Mouse (Mus musculus) neural tube, embryonic 14.5 days (tissue): ENCODE data around the gene Llph. TPM values are rescaled to one million over a fixed set of nuclear protein-coding genes. Genes with fewer than 3 reads are reported as not detected.
A peak's percentile ranks its signal among the peaks of the same experiment; 100 is the strongest.

Experiments
- ATAC-seq: fragments of 200-750 bp; cut with Nextera tagmentation; 2 replicates; pipeline ENCODE4 v1.8.0; 2017; ENCODE audit warnings: low read depth, mild to moderate bottlenecking, moderate TSS enrichment, moderate library complexity
- H3K27ac ChIP-seq: fragments of 300-500 bp; sonication (generic); 2 replicates; pipeline ENCODE4 v1.5.1; 2014; ENCODE audit warnings: low read depth, mild to moderate bottlenecking, control low read depth, low read length, moderate library complexity, mixed read lengths
- H3K27me3 ChIP-seq: fragments of 300-500 bp; sonication (generic); 2 replicates; pipeline ENCODE4 v1.6.1; 2014; ENCODE audit warnings: low read length; ENCODE audit not compliant: control insufficient read depth, insufficient read depth
- H3K36me3 ChIP-seq: fragments of 300-500 bp; sonication (generic); 2 replicates; pipeline ENCODE4 v1.6.1; 2014; ENCODE audit warnings: low read length, mixed read lengths; ENCODE audit not compliant: control insufficient read depth, insufficient read depth
- H3K4me1 ChIP-seq: fragments of 300-500 bp; sonication (generic); 2 replicates; pipeline ENCODE4 v1.6.1; 2014; ENCODE audit warnings: low read length; ENCODE audit not compliant: control insufficient read depth, insufficient read depth
- H3K4me2 ChIP-seq: fragments of 300-500 bp; sonication (generic); 2 replicates; pipeline ENCODE4 v1.6.1; 2014; ENCODE audit warnings: mild to moderate bottlenecking, low read depth, low read length, control low read depth
- H3K4me3 ChIP-seq: fragments of 300-500 bp; sonication (generic); 2 replicates; pipeline ENCODE4 v1.5.1; 2014; ENCODE audit warnings: low read depth, low read length, control low read depth, mixed read lengths
- H3K9ac ChIP-seq: fragments of 300-500 bp; sonication (generic); replicated peaks from 2 replicates; pipeline ENCODE4 v1.6.1; 2014; ENCODE audit warnings: low read depth, mild to moderate bottlenecking, control low read depth, low read length, mixed read lengths
- H3K9me3 ChIP-seq: fragments of 300-500 bp; sonication (generic); 2 replicates; pipeline ENCODE4 v1.6.1; 2016; ENCODE audit warnings: low read length; ENCODE audit not compliant: control insufficient read depth
- WGBS: fragments of 180-500 bp; shearing (Covaris S2); extraction: QIAGEN DNeasy Blood & Tissue Kit; methylation state at CpG from one replicate; pipeline ENCODE4 v1.1.7; 2014; 5-methylcytosine and 5-hydroxymethylcytosine counted together
- polyA plus RNA-seq: library from polyadenylated mRNA; unstranded; fragments of >200 nt; fragmentation: Nextera tagmentation; extraction: Ambion mirVana; gene quantifications from 2 replicates; pipeline ENCODE4 v1.2.1, GENCODE M21; 2014

The Llph gene
- 41.3 and 44.3 TPM in 2 replicates for polyA plus RNA-seq

GRCm38 (mm10) chr10:120226871-120227661 is at the start of gene Llph:
Gene Llph, plus strand, starts transcription at chr10:120227070.
- peak; percentile 96 for ATAC-seq
- Histone ChIP-seq H3K4me1 (peaks cover 7% of the 10 kb centered on the region; the same call in 1 of the 2 replicates), H3K36me3 (peaks cover 13% of the 10 kb centered on the region), H3K4me3 (peak within 1 kb of the TSS; percentile 99), H3K4me2 (peak within 1 kb of the TSS; percentile 81), H3K9ac (peak within 1 kb of the TSS; percentile 83), H3K27me3 (no peaks in the 10 kb centered on the region), H3K9me3 (no peaks in the 10 kb centered on the region), H3K27ac (no peak within 1 kb of the TSS)
- under 1% methylated on average over 57 of the region's 57 CpGs for WGBS

- Histone ChIP-seq H3K27me3 (no peaks in the 10 kb centered on the region), H3K27ac (no peak overlapping the region), H3K9me3 (no peaks in the 10 kb centered on the region), H3K4me2 (no peak overlapping the region), H3K9ac (no peak overlapping the region), H3K4me1 (no peaks in the 10 kb centered on the region), H3K36me3 (no peaks in the 10 kb centered on the region), H3K4me3 (no peak overlapping the region)
- ATAC-seq = no peak
- 90% methylated on average over 1 of the region's 1 CpGs for WGBS
Measured at GRCm38 (mm10) chr10:120182887-120183286, 44.0 kb upstream of the Llph start.

- Histone ChIP-seq H3K4me1 (no peaks in the 10 kb centered on the region), H3K36me3 (no peaks in the 10 kb centered on the region), H3K27me3 (no peaks in the 10 kb centered on the region), H3K9me3 (no peaks in the 10 kb centered on the region), H3K4me2 (no peak overlapping the region), H3K9ac (no peak overlapping the region), H3K27ac (no peak overlapping the region), H3K4me3 (no peak overlapping the region)
- WGBS = 91% methylated on average over 2 of the region's 2 CpGs
- no peak for ATAC-seq
Measured at GRCm38 (mm10) chr10:120183342-120183741, 43.5 kb upstream of the Llph start.

- 75% methylated on average over 2 of the region's 2 CpGs for WGBS
- 0 out of 2 replicates have a peak, but pooled peaks cover 4% of the 10 kb centered on the region for H3K4me1 ChIP-seq
- no peak overlapping the region for H3K4me3 ChIP-seq
- H3K4me2 ChIP-seq = no peak overlapping the region
- H3K27ac ChIP-seq = no peak overlapping the region
- no peaks in the 10 kb centered on the region for H3K27me3 ChIP-seq
- H3K36me3 ChIP-seq = no peaks in the 10 kb centered on the region
- H3K9ac ChIP-seq = no peak overlapping the region
- ATAC-seq = no peak
- no peaks in the 10 kb centered on the region for H3K9me3 ChIP-seq
Measured at GRCm38 (mm10) chr10:120188513-120188912, 38.4 kb upstream of the Llph start.

- Histone ChIP-seq H3K9ac (no peak overlapping the region), H3K9me3 (no peaks in the 10 kb centered on the region), H3K4me1 (0 out of 2 replicates have a peak, but pooled peaks cover 4% of the 10 kb centered on the region), H3K36me3 (no peaks in the 10 kb centered on the region), H3K27ac (no peak overlapping the region), H3K4me3 (no peak overlapping the region), H3K4me2 (no peak overlapping the region), H3K27me3 (no peaks in the 10 kb centered on the region)
- no peak for ATAC-seq
- WGBS = 75% methylated on average over 11 of the region's 11 CpGs
Measured at GRCm38 (mm10) chr10:120189276-120189675, 37.6 kb upstream of the Llph start.

- no peaks in the 10 kb centered on the region for H3K36me3 ChIP-seq
- H3K4me3 ChIP-seq = no peak overlapping the region
- no peak overlapping the region for H3K9ac ChIP-seq
- 39% methylated on average over 6 of the region's 6 CpGs for whole genome bisulfite sequencing
- no peaks in the 10 kb centered on the region for H3K9me3 ChIP-seq
- H3K4me2 ChIP-seq = no peak overlapping the region
- H3K4me1 ChIP-seq = 0 out of 2 replicates have a peak, but pooled peaks cover 4% of the 10 kb centered on the region
- H3K27me3 ChIP-seq = no peaks in the 10 kb centered on the region
- H3K27ac ChIP-seq = no peak overlapping the region
- no peak for ATAC-seq
Measured at GRCm38 (mm10) chr10:120189782-120190181, 37.1 kb upstream of the Llph start.

GRCm38 (mm10) chr10:120191165-120191564 is 35.7 kb upstream of the Llph start:
- no peak overlapping the region for H3K4me2 ChIP-seq
- no peak for ATAC-seq
- no peak overlapping the region for H3K27ac ChIP-seq
- no peak overlapping the region for H3K9ac ChIP-seq
- H3K4me1 ChIP-seq = 0 out of 2 replicates have a peak, but pooled peaks cover 4% of the 10 kb centered on the region
- H3K27me3 ChIP-seq = no peaks in the 10 kb centered on the region
- 90% methylated on average over 6 of the region's 6 CpGs for WGBS
- no peaks in the 10 kb centered on the region for H3K9me3 ChIP-seq
- H3K4me3 ChIP-seq = no peak overlapping the region
- H3K36me3 ChIP-seq = no peaks in the 10 kb centered on the region

GRCm38 (mm10) chr10:120192278-120192677 is 34.6 kb upstream of the Llph start:
- no peak overlapping the region for H3K27ac ChIP-seq
- ATAC-seq = no peak
- no peak overlapping the region for H3K4me3 ChIP-seq
- H3K4me2 ChIP-seq = no peak overlapping the region
- no peaks in the 10 kb centered on the region for H3K9me3 ChIP-seq
- no peaks in the 10 kb centered on the region for H3K36me3 ChIP-seq
- H3K4me1 ChIP-seq = 0 out of 2 replicates have a peak, but pooled peaks cover 4% of the 10 kb centered on the region
- 90% methylated on average over 4 of the region's 4 CpGs for WGBS
- no peak overlapping the region for H3K9ac ChIP-seq
- no peaks in the 10 kb centered on the region for H3K27me3 ChIP-seq

- Histone ChIP-seq H3K4me2 (no peak overlapping the region), H3K36me3 (no peaks in the 10 kb centered on the region), H3K27ac (no peak overlapping the region), H3K9me3 (no peaks in the 10 kb centered on the region), H3K9ac (no peak overlapping the region), H3K4me3 (no peak overlapping the region), H3K4me1 (0 out of 2 replicates have a peak, but pooled peaks cover 4% of the 10 kb centered on the region), H3K27me3 (no peaks in the 10 kb centered on the region)
- 97% methylated on average over 8 of the region's 8 CpGs for WGBS
- ATAC-seq = no peak
Measured at GRCm38 (mm10) chr10:120193255-120193654, 33.6 kb upstream of the Llph start.
